Mouse (Mus musculus) neural tube, embryonic 13.5 days (tissue): ENCODE measurements at regions not wholly inside any gene's neighbourhood (a gene's known extent, or its start where the extent isn't known, plus 50 kb on each side); places are given as distances from the start of the nearest gene placed in this dataset.

Experiments used
- ATAC-seq: fragments of 200-750 bp; cut with Nextera tagmentation; 2 replicates; pipeline ENCODE4 v1.8.0; 2017; ENCODE audit warnings: low read depth, mild to moderate bottlenecking, moderate TSS enrichment, moderate library complexity
- H3K27ac ChIP-seq: fragments of 300-500 bp; sonication (generic); replicated peaks from 2 replicates; pipeline ENCODE4 v1.5.1; 2015; ENCODE audit warnings: moderate library complexity, mild to moderate bottlenecking, inconsistent platforms
- H3K27me3 ChIP-seq: fragments of 300-500 bp; sonication (generic); 2 replicates; pipeline ENCODE4 v1.6.1; 2015; ENCODE audit warnings: mild to moderate bottlenecking, inconsistent platforms
- H3K36me3 ChIP-seq: fragments of 300-500 bp; sonication (generic); 2 replicates; pipeline ENCODE4 v1.6.1; 2015; ENCODE audit warnings: mild to moderate bottlenecking, inconsistent platforms
- H3K4me1 ChIP-seq: fragments of 300-500 bp; sonication (generic); replicated peaks from 2 replicates; pipeline ENCODE4 v1.6.1; 2015; ENCODE audit warnings: inconsistent platforms
- H3K4me2 ChIP-seq: fragments of 300-500 bp; sonication (generic); 2 replicates; pipeline ENCODE4 v1.6.1; 2015; ENCODE audit warnings: inconsistent platforms, mild to moderate bottlenecking, moderate library complexity
- H3K4me3 ChIP-seq: fragments of 300-500 bp; sonication (generic); 2 replicates; pipeline ENCODE4 v1.5.1; 2015; ENCODE audit warnings: mild to moderate bottlenecking, inconsistent platforms
- H3K9ac ChIP-seq: fragments of 300-500 bp; sonication (generic); 2 replicates; pipeline ENCODE4 v1.6.1; 2015; ENCODE audit warnings: moderate library complexity, mild to moderate bottlenecking, inconsistent platforms
- H3K9me3 ChIP-seq: fragments of 300-500 bp; sonication (generic); 2 replicates; pipeline ENCODE4 v1.6.1; 2016; ENCODE audit warnings: inconsistent platforms
- WGBS: fragments of 180-500 bp; shearing (Covaris S2); methylation state at CpG from one replicate; pipeline ENCODE4 v1.1.7; 2015; 5-methylcytosine and 5-hydroxymethylcytosine counted together

DNA sequence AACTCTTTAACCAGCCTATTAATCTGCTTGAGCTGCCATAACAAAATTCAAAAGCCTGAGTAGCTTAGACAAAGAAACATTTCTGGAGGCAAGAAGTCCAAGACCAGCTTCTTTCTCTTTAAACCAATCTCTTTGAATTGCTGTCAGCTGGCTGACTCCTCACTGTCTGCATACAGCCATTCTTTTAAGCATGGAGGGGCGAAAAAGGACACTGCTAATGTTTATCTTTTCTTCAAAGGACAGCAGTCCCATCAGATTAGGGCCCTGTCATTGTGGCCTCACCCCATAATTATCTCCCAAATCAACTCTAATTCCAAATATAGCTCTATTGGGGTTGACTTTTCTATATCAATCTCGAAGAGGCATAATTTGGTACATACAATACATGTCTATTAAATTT, 813.1 kb upstream of the Lcorl start:
- Histone ChIP-seq H3K9me3 (no peaks in the 10 kb centered on the region), H3K9ac (no peak overlapping the region), H3K4me3 (no peak overlapping the region), H3K36me3 (no peaks in the 10 kb centered on the region), H3K4me2 (no peak overlapping the region), H3K27ac (no peak overlapping the region), H3K4me1 (no peaks in the 10 kb centered on the region), H3K27me3 (no peaks in the 10 kb centered on the region)
- ATAC-seq = no peak
- WGBS = 77% methylated on average over 2 of the region's 2 CpGs

DNA sequence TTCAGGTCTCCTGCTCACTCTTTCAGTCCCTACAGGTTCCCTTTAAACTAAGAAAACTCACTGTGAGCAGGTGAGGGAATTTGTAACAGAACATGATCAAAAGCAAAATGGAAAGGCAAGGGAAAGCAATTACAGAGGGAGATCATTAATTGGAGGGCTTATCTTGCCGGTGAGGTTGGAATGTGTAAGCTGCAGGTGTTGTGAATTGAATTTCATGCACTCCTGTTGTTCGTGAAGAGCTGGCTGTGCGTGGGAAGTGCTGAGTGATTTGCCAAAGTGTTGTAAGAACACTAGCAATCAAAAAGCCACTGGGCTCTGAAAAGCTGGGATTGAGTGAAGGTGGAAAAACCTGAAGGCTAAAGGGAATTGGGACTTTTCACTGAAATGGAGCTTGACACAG, 808.8 kb upstream of the Lcorl start:
- Histone ChIP-seq H3K27me3 (no peaks in the 10 kb centered on the region), H3K9me3 (no peaks in the 10 kb centered on the region), H3K27ac (no peak overlapping the region), H3K4me1 (no peaks in the 10 kb centered on the region), H3K4me2 (no peak overlapping the region), H3K4me3 (no peak overlapping the region), H3K36me3 (no peaks in the 10 kb centered on the region), H3K9ac (no peak overlapping the region)
- WGBS = 21% methylated on average over 3 of the region's 3 CpGs
- ATAC-seq = no peak

DNA sequence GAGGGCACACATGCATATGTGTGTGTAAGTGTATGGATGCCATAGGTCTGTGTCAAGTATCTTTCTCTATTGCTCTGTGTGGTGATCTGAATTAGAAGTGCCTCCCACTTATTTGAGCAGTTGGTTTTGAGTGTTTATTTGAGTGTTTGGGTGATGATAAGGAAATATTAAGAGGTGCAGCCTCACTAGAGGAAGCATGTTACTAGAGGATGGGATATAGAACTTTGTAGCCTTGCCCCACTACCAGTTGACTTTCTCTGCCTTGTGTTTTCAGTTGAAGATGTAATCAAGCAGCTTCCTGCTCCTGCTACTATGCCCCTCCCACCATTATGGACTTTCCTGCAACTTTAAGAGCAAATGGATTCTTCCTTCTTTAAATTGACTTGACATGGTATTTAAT, 799.6 kb upstream of the Lcorl start:
- Histone ChIP-seq H3K9me3 (no peaks in the 10 kb centered on the region), H3K9ac (no peak overlapping the region), H3K27me3 (no peaks in the 10 kb centered on the region), H3K27ac (no peak overlapping the region), H3K36me3 (no peaks in the 10 kb centered on the region), H3K4me2 (no peak overlapping the region), H3K4me3 (no peak overlapping the region), H3K4me1 (no peaks in the 10 kb centered on the region)
- no peak for ATAC-seq

DNA sequence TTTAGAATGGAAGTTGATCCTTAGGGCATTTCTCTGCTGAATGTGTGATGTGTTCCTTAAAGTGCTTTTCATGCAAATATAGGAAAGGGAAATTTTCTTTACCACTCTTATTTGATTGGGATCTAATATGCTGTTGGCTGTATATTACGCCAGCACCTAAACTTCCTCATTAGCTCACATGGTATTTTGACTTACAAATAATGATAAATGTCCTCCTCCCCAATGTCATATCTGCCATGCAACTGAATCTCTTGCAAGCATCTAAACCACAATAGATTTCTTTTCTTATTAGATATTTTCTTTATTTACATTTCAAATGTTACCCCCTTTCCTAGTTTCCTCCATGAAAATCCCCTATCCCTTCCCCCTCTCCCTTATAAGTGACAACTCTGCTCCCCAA, 796.8 kb upstream of the Lcorl start:
- Histone ChIP-seq H3K27me3 (no peaks in the 10 kb centered on the region), H3K9me3 (no peaks in the 10 kb centered on the region), H3K27ac (no peak overlapping the region), H3K4me2 (no peak overlapping the region), H3K36me3 (no peaks in the 10 kb centered on the region), H3K4me3 (no peak overlapping the region), H3K4me1 (no peaks in the 10 kb centered on the region), H3K9ac (no peak overlapping the region)
- WGBS = 100% methylated on average over 1 of the region's 1 CpGs
- ATAC-seq = no peak

DNA sequence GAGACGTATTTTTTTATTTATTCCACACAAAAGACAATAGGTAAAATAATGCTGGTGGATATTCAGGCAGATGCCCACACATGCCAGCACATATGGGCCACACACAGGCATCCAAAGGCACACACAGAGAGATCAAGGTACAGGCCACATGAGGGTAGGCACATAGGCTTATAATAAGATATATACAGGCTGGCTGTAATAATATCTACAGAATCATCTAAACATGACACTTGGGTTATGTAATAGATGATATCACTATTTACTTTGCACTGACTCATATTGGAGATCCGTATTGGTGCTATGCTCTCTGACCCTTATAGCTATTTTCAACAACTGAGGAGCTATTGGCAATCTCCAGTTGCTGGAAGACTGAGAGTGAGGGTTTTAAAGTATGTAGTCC, 785.6 kb upstream of the Lcorl start:
- Histone ChIP-seq H3K4me2 (no peak overlapping the region), H3K4me3 (no peak overlapping the region), H3K9me3 (no peaks in the 10 kb centered on the region), H3K9ac (no peak overlapping the region), H3K27me3 (no peaks in the 10 kb centered on the region), H3K4me1 (no peaks in the 10 kb centered on the region), H3K36me3 (no peaks in the 10 kb centered on the region), H3K27ac (no peak overlapping the region)
- ATAC-seq = no peak
- WGBS = 79% methylated on average over 2 of the region's 2 CpGs

DNA sequence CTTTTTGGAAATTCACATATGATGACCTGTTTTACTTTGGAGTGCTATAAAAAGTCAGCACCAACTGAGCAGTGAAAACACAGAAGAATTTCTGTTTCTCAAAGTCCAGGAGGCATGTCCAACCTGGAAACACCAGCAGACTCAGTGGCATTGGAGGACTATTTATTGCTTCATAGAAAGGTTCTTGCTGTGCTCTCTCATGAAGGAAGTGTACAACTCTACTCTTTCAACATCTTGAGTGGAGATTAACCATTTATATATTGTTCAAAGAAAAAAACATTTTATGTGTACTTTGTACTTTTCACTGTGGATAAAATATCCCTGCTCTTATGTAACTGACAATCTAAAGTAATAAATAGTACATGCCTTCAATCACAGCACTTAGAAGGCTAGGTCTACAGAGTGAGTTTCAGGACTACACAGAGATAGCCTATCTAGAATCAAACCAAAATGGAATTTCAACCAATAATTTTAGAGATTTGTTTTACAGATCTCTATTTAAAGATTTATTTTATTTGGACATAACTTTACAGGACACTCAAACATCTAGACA, 777.8 kb upstream of the Lcorl start:
- Histone ChIP-seq H3K27me3 (no peaks in the 10 kb centered on the region), H3K4me1 (no peaks in the 10 kb centered on the region), H3K36me3 (no peaks in the 10 kb centered on the region), H3K9ac (no peak overlapping the region), H3K9me3 (no peaks in the 10 kb centered on the region), H3K4me3 (no peak overlapping the region), H3K4me2 (no peak overlapping the region), H3K27ac (no peak overlapping the region)
- ATAC-seq = no peak
